Mouse (Mus musculus): ENCODE results near the gene Pnmal2.
A peak's percentile ranks its signal among the peaks of the same experiment; 100 is the strongest.
"Not testable (repeated sequence)": the region's sequence is repeated elsewhere in the genome, so short reads cannot be mapped to it uniquely, and the experiment has no call there.

The Pnmal2 gene

DNA sequence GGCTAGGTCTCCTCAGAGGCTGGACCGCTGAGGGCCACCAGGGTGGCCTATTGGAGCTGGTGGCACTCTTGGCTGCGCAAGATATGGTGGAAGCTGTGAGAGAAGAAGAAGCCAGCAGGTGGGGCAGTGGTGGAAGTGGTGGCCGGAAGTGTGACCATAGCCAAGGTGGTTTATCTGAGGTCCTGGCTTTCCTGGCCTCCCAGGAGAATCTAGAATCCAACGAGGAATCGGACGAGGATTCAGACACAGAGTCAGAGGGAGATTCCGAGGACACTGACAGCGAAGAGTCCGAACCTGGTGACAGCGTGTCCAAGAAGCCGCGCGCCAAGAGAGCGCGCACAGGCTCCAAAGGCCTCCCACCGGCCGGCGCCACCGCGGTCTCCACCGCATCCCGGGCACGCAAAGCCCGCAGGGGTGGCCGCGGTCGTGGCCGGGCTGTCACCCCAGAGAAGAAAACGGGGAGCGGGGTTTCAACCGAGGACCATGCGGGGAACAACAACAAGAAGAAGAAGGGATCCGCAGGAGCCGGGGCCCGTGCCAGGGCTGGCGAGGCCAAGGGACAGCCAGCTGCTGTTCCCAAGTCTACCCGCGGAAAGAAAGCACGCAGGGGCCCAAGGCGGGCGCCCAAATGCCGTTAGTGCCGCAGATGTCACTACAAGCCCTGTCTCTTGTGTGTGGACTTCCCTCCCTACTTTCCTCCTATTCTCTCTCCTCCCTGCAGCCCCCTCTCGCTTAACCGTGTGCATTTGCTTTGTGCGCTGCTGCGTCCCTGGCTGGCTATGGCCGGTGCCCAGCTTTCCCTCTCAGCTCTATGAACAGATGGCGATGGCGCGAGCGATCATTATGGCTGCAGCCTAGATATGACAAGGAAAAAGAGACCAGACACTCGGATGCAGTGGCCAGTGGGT, 2.2 kb downstream of the Pnmal2 start:
- DNase-seq = no peak

DNA sequence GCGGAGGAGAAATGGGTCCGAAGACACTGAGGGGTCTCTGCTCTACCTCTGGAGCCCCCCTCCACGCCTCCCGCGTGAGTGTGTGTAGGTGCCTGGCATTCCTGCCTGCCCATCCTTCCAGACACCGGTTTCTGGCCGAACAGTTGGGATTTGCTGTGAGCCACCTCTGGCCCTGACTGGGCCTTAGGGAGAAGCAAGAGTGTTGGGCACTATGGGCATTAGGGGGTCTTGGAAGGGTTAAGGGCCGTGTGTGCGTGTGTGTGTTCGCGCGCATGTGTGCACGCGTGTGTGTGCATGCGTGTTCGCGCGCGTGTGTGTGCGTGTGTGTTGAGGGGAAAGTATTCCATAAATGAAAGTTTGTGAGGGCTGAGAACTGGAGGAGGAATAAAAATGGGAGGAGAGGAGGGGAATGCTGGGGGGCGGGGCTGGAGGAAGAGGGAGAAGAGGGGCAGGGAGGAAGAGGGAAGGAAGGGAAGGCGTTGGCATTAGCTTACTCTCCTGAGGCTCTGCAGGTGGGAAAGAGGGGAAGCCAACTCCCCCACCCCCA, 2.9 kb downstream of the Pnmal2 start:
- no peak for DNase-seq

DNA sequence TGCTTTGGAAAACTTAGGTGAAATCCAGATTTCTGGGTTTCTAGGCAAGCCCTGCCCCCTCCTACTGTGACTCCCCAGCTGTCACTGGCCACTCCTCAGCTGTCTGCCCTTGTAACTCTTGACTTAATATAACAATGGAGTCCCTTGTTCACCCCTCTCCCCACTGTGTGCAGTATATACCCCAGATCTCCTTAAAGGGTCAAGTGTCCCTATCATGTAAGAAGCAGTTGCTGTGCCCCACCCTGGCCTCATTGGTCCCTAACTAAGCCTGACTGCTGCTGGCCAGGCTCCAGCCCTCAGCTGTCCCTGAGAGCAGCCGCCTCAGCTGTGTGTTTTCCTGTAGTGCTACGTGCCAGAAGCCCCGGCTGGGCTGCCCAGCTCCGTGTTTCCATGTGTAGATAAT, 3.5 kb downstream of the Pnmal2 start:
- DNase-seq = no peak

DNA sequence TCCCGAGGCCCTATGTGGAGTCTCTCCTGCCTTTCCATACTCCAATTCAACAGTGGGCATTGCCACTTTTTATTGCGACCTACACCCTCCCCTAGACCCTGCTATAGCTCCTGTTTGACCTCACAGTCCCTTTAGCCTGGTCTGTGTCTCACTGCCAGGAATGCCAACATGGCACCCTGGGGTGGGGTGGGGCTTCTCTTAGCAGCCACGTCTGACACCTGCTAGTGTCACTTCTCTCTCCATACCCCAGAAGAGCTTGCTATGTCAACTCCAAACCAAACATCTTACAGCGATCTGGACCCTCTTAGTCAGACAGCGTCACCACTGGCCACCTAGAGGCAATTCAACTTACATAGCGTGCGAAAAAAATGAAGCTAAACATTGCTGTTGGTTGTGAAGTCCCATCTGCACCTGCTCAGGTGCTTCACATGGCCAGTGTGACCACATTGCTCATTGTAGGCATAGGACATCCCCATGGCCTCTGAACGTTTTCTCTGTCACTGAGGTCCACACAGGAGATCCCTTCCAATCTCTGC, 4.5 kb downstream of the Pnmal2 start:
- no peak for DNase-seq

DNA sequence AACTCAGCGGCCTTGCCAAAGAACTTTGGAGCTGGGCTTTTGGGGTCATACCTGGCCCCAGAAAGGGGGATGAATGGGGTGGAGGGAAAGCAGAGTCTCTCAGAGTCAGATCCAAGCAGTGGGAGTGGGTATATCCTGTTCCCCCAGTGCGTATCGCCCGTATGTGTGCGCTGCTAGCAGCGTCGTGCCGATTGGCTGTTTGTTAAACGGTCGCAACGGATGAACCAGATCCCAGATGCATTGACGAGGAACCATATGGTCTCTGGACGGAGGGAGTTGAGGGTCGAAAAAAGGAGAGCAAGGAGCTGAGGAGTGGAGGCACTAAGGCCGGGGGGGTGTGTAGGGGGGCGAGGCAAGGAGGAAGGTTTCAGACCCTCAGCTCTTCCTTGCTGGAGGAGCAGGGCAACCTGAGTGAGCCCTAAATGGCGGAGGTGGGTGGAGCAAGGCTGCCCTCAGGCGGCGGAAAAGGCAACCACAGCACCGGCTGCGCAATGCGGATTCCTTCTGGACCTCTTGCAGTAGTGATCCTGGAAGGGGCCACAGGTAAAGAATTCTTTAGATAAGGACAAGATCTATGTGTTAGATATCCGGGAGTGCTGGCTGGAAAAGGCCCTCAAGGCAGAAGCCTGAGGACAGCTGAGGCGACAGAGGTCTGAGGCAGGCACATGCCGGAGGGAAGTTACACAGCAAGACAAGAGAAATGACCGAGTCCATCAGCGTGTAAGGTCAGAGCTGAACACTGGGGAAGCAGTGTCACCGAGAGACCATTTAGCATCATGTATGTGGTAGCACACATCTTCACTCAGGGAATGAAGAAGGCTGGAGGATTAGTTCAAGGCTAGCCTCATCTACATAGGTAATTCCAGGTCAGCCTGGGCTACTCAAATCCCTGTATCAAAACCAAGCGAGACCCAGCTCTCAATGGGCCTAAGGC, 5.7 kb downstream of the Pnmal2 start:
- DNase-seq = peak; percentile 85

DNA sequence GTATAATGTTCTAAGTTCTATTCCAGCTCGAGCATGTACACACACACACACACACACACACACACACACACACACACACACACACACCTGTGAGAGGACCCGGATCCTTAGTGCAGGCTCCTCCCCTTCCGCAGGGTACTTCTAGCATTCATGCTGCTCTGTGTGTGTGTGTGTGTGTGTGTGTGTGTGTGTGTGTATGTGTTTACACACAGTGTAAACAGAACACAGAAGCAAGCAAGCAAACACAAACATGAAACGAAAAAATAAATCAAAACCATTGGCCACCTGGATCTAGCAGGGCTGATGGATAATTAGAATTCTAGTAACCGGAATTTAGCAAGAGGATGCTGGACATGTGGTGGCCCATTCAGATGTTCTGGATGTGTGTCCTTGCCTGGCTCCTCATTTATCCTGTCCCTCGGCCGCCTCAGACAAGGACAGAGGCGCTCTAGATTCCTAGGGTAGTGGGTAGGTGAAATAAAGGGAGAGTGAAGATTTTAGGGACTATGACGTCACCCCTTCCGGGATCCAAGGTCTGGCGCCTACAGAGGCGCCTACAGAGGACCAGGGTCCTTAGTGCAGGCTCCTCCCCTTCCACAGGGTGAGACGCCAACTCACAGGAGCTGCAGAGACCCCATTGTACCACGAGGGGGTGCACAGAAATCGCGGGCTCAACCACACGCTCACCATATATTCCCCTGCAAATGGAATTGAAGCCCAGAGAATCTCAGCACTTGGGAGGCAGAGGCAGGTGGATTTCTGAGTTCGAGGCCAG, 6.6 kb downstream of the Pnmal2 start:
- peak; percentile 89 for DNase-seq

DNA sequence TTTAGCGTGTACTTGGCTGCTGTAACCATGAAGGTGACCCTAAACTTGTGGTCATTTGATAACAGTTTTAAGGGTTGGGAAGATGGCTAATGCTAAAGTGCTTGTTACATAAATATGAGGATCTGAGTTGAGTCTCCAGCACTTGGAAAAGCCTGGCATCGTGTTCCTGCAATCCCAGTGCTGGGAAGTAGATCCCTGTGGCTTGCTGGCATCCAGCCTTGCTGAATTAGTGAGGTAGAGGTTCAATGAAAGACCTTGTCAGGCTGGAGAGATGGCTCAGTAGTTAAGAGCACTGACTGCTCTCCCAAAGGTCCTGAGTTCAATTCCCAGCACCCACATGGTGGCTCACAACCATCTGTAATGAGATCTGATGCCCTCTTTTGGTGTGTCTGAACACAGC, 9.3 kb downstream of the Pnmal2 start:
- not testable (repeated sequence) for DNase-seq

DNA sequence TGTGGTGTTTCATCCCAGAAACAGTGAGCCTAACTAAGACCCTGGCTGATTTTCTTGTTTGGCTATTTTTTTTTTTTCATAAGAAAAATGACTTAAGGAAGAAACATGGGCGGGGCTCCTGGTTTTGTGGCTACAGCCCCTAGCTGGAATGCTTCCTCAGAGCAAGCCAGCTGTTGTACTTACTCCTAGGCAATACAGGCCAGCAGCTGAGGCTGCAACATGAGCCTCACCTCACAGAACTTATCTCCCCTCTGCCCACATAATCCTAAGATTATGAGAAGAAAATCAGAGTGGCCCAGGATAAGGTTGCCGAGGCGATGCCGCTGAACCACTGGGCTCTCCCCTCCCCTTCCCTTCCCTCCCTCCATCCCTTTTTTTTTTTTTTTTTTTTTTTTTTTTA, 11.2 kb downstream of the Pnmal2 start:
- no peak for DNase-seq

DNA sequence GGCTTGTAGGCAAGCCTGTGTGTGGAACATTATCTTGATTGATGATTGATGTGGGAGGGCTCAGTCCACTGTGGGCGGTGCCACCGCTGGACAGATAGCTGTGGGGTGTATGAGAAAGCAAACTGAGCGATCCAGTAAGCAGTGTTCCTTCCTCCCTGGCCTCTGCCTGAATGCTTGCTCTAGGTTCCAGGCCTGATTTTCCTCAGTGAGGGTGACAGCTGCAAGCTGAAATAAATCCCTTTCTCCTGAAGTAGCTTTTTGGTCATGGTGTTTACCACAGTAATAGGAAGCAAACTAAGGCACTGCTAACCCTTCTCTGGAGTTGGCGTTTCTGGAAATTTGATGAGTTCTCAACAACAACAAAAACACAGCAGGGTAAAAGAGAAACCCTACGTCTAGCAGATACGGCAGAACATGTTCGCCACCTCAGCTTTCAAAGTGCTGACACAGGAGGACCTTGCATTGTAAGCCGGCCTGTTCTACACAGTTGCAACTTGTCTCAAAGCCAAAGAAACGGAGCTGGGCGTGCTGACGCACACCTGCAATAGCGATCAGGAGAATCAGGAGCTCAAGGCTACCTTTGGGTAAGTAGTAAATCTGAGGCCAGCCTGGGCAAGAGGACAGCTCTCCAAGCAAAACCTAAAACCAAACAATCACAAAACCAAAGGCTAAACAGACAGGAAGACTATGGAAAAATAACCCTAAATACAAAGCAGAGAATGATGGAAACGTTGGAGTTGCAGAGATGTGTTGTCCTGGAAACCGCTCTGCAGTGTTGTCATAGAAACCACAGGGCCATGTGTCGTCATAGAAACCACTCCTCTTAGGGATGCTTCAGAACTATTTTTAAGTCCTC, 12.2 kb downstream of the Pnmal2 start:
- no peak for DNase-seq

DNA sequence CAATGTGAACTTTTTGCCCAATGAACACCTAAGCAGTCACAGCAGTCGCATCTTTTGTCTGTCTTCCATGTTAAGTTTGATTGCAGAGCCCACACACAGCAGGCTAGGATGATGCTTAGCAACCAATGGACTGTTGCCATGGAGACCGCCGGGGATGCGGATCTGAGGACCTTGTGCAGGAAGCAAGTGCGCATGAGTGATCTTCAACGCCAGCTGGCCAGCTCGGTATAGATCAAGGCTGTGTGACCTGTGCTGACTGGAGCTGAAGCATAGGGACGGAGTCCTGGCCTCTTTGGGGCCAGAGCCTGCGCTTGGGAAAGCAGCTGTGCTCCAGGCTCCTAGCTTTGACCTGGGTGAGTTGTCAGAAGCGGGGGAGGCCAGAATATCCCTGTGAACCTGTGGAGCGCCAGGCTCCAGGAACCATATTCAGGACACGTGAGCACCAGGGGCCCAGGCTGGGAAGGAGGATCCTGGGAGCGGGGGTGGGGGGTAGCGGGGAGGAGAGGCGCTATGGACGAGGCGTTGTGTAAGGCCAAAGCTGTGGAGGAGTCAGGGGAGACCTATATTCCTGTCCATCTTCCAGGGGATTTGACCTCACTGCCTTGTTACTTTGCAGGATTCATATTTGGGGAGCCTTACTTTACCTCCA, 15.2 kb downstream of the Pnmal2 start, which contains the start of gene Pnmal1:
TSS of gene Pnmal1 (plus strand) at position 141 of the 649 bp plus-strand sequence.
- no peak for DNase-seq

DNA sequence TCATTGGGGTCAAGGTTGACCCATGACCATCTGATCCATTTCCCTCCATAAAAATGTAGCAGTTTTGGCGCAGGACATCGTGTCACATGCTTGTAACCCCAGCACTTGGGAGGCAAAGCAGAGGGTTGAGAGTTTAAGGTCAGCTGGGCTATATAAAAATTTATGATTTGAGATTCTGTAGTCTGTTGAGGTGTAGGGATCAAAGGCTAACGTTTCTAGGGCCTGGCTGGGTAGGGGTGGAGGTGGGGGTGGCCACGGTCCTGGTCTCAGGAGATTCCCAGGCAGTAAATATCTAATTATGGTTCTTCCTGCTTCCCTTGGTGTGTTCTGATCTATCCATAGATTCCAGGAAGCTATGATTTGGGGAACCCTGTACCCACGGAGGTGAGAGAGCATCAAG, 17.2 kb downstream of the Pnmal2 start:
- no peak for DNase-seq

DNA sequence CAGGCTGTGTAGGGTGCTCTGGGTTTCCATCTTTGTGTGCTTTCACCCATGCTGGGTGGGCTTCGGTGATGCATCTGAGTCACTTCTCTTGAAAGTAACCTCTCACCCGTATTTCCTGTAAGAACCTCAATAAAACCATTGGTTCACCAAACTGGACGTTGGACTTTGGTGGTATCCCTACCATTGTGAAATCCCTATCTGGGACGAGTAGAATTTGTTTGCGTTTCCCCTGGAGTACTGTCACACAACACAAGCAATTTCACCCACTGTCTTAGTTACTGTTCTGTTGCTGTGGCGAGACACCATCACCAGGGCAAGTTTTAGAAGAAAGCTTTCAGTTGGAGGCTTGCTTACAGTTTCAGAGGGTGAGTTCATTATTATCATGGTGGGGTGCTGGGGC, 23.9 kb downstream of the Pnmal2 start:
- DNase-seq = no peak

DNA sequence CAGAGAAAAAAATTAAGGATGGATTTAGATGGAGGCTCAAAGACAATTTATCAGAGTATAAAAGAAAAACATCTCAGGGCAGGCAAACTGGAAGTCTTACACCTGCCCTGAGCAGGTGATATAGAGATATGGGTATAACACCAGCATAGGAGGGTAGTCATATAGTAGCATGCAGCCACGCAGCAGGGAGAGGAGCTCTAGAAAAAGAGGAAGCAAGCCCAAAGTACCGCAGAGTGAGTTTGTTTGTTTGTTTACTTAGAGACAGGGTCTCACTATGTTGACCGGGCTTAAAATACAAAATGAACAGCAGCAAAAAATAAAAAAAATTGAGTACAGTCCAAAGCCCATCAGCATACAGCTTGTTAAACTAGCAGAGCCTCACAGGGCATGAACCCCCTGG, 26.7 kb downstream of the Pnmal2 start:
- DNase-seq = no peak

DNA sequence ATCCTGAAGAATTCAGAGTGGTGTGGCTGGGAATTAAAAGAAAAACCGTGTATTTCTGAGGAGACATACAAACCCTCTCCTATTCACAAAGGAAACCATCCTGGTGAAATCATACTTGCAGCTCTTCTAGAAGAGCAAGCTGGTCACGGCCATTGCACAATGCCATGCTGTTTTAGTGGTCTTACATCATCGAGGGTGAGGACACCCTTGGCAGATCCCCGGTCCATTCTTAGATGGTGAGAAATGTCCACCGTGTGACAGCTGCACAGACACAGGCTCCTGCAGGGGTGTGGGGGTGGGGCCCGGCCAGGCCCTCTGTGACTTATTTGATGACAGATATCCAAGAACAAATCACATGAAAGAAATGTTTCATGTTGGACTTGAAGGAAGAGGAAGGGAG, 29.5 kb downstream of the Pnmal2 start:
- no peak for DNase-seq

DNA sequence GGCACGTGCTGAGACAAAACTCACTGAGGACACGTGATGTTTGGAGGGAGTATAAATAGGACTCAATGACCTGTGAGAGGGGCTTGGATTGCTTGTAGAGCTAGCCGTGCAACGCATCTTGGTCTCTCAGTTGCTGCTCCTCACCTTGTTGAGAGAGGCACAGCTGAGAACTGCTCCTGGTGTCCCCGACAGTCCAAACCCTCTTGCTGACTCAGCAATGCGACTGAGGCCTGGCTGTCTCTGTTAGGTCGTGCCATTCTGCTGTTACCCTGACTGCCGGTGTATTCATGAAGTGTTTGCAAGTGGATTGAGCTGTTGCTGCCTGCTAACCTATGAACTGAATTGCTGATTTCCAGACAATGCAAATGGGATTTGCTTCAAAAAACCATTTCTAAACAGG, 31.8 kb downstream of the Pnmal2 start:
- DNase-seq = no peak

DNA sequence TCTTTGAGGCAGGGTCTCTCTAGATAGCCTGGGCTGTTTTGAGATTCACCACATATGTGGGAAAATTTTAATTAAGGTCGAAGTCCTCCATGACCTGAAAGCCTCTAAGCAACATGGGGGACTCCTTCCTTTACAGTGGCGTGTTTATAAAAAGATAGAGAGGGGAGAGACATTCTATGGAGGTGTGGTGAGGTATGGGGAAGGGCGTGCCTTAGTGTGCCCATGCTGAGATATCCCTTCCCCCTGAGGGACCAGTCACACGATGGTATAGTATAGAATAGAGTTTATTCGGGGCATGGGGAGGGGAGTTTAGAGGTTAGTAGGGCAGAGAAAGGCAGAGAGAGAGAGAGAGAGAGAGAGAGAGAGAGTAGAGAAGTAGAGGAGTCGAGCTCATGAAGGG, 33.7 kb downstream of the Pnmal2 start:
- DNase-seq = no peak

DNA sequence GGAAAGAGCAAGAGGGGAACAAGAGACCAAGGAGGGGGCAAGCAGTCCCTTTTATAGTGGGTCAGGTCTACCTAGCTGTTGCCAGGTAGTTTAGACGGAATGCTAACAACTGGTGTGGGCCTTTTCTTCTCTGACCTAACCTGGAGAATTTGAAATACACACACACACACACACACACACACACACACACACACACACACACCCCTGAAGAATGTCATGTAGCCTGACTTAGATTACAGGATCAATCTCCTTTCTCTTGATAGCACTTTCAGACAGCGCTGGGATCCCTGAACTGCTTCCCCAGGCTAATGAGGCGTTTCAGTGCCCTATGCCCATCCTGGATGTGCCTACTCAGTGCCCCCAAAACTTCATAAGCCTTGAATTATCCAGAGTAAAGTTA, 34.1 kb downstream of the Pnmal2 start:
- no peak for DNase-seq

DNA sequence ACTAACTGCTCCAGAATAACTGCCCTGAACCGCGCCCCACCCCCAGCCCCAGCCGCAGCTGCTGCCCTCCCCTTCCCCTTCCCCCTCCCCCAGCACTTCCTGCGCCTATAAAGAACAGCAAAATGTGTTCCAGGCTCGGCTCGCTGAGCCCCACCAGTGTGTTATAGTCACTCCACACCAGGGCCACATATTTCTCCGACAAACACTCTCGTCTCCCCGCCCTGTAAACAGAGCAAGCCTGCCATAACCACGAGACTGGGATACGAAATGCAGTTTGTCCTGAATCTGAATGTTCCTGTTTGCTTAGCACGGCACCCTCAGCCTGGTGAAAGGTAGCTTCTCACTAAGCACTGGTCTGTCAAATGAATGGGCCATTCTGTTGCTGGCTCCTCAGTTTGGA, 35.9 kb downstream of the Pnmal2 start:
- DNase-seq = peak; percentile 91

DNA sequence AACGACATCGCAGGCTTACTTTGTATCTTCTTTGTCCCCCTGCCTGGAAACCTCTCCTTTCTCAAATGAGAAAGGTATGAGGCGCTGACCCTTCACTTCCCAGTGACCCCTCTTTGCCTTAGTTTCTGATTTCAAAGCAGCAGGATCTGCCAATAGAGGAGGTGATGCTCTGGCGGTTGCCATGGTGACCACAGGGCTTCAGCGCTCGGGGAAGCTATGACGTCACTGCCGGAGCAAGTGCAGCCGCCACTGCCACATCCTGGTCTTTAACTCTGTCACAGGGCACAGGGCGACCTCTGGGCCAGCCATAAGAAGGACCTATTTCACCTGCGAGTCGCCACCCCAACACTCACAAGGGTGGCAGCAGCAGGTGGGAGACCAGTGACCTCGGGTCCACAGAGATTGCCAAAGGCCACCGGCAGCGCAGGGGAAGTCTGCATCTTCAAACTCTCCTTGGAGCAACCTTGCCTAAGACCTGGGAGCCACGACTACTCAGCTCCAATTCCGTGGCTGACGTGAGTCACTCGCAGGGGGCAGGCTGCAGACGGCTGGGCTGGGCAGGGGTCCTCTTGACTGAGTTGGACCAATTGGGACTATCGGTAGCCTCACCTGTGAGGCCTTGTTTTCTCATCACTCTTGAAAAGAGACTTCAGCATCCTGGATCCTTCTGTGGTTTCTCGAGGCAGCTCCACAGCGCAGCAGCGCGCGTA, 38.5 kb downstream of the Pnmal2 start, which contains the start of gene Gm42372:
TSS of gene Gm42372 (plus strand) at position 228 of the 710 bp plus-strand sequence.
- peak; percentile 91 for DNase-seq

DNA sequence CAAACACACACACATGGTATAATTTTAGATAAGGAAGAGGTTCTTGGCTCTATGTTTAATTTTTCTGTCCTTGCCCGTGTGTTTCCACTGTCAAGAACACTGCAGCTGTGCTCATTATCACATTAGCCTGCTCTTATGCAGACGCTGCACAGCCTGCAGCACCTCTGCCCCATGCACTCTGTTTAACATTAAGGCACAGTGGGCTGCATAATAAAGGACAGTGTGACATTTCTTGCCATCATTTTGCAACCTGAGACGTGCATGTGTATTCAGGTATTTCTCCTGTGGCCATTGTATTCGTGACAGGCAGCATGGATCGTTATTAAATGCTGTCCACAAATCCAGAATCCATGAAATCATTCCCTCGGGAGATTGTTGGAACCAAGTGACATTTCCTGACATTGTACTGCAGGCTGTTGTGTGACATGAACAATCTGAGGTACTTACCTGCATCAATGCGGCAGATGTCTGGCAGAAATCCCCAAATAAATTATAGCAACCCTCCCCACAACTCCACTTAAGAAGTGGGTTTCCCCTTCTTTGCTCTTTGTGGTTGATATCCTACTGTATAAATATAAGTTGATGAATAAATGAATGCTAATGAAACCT, 43.2 kb downstream of the Pnmal2 start:
- DNase-seq = no peak
